Mouse (Mus musculus) intestine, embryonic 15.5 days (tissue): ENCODE results near the gene Wnt3a. TPM values are rescaled to one million over a fixed set of nuclear protein-coding genes. Genes with fewer than 3 reads are reported as not detected.
A peak's percentile ranks its signal among the peaks of the same experiment; 100 is the strongest.

Source experiments
- ATAC-seq: fragments of 200-750 bp; cut with Nextera tagmentation; 2 replicates; pipeline ENCODE4 v1.8.0; 2017; ENCODE audit warnings: moderate TSS enrichment, moderate library complexity
- H3K27ac ChIP-seq: fragments of 300-500 bp; sonication (generic); 2 replicates; pipeline ENCODE4 v1.5.1; 2015; ENCODE audit warnings: mild to moderate bottlenecking, inconsistent platforms
- H3K27me3 ChIP-seq: fragments of 300-500 bp; sonication (generic); replicated peaks from 2 replicates; pipeline ENCODE4 v1.6.1; 2015; ENCODE audit warnings: inconsistent platforms
- H3K36me3 ChIP-seq: fragments of 300-500 bp; sonication (generic); 2 replicates; pipeline ENCODE4 v1.6.1; 2015; ENCODE audit warnings: inconsistent platforms
- H3K4me1 ChIP-seq: fragments of 300-500 bp; sonication (generic); replicated peaks from 2 replicates; pipeline ENCODE4 v1.6.1; 2015; ENCODE audit warnings: inconsistent platforms
- H3K4me2 ChIP-seq: fragments of 300-500 bp; sonication (generic); replicated peaks from 2 replicates; pipeline ENCODE4 v1.6.1; 2015; ENCODE audit warnings: mild to moderate bottlenecking, inconsistent platforms
- H3K4me3 ChIP-seq: fragments of 300-500 bp; sonication (generic); replicated peaks from 2 replicates; pipeline ENCODE4 v1.5.1; 2015; ENCODE audit warnings: inconsistent platforms
- H3K9ac ChIP-seq: fragments of 300-500 bp; sonication (generic); 2 replicates; pipeline ENCODE4 v1.6.1; 2015; ENCODE audit warnings: inconsistent platforms
- H3K9me3 ChIP-seq: fragments of 300-500 bp; sonication (generic); 2 replicates; pipeline ENCODE4 v1.6.1; 2016; ENCODE audit warnings: inconsistent platforms
- WGBS: fragments of 180-500 bp; shearing (Covaris S2); methylation state at CpG from one replicate; pipeline ENCODE4 v1.1.7; 2015; 5-methylcytosine and 5-hydroxymethylcytosine counted together
- polyA plus RNA-seq: library from polyadenylated mRNA; unstranded; fragments of >200 nt; fragmentation: Nextera tagmentation; extraction: Ambion mirVana; gene quantifications from 2 replicates; pipeline ENCODE4 v1.2.1, GENCODE M21; 2015

The Wnt3a gene
- polyA plus RNA-seq, 1 experiment from 2014 or later = not detected

- no peaks in the 10 kb centered on the region for H3K9me3 ChIP-seq
- 77% methylated on average over 3 of the region's 3 CpGs for WGBS
- H3K36me3 ChIP-seq = no peaks in the 10 kb centered on the region
- H3K4me2 ChIP-seq = no peak overlapping the region
- no peaks in the 10 kb centered on the region for H3K27me3 ChIP-seq
- ATAC-seq = no peak
- H3K27ac ChIP-seq = no peak overlapping the region
- H3K4me1 ChIP-seq = peaks cover 5% of the 10 kb centered on the region; the same call in 1 of the 2 replicates
- H3K4me3 ChIP-seq = no peak overlapping the region
- no peak overlapping the region for H3K9ac ChIP-seq
These were observed 32.4 kb upstream of the Wnt3a start for GRCm38 (mm10) chr11:59322988-59323387.

DNA sequence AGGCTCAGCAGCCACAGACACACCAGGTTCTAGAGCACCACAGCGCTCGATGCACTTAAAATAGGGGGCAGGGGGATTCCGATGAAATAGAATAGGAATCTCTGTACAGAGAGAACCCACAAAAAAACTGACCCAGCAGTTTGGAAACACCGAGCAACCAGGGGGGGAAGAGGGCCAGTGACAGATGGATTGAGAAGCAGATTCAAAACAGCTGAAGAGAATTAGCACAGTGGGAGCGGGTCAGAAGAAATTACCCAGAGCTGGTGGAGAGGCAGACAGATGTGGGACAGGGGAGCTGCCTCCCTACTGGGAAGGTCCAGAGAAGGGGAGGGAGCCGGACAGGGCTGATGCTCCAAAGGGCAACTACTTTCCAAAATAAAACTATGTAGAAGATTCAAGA is 26.0 kb upstream of the Wnt3a start:
- Histone ChIP-seq H3K27me3 (0 out of 2 replicates have a peak, but pooled peaks cover 2% of the 10 kb centered on the region), H3K9me3 (no peaks in the 10 kb centered on the region), H3K4me1 (peaks cover 25% of the 10 kb centered on the region), H3K9ac (no peak overlapping the region), H3K27ac (no peak overlapping the region), H3K36me3 (no peaks in the 10 kb centered on the region), H3K4me3 (no peak overlapping the region), H3K4me2 (no peak overlapping the region)
- WGBS = 62% methylated on average over 6 of the region's 6 CpGs
- no peak for ATAC-seq

- no peak for ATAC-seq
- Histone ChIP-seq H3K9me3 (no peaks in the 10 kb centered on the region), H3K4me1 (peaks cover 34% of the 10 kb centered on the region), H3K4me2 (no peak overlapping the region), H3K36me3 (no peaks in the 10 kb centered on the region), H3K9ac (no peak overlapping the region), H3K27me3 (peaks cover 8% of the 10 kb centered on the region; the same call in 1 of the 2 replicates), H3K27ac (0 out of 2 replicates have a peak overlapping the region, but pooled peaks have one; percentile 13), H3K4me3 (no peak overlapping the region)
- 36% methylated on average over 11 of the region's 11 CpGs for WGBS
These were observed 23.4 kb upstream of the Wnt3a start for GRCm38 (mm10) chr11:59313944-59314343.

GRCm38 (mm10) chr11:59313029-59313811 is 22.7 kb upstream of the Wnt3a start:
- WGBS = 56% methylated on average over 17 of the region's 17 CpGs
- Histone ChIP-seq H3K4me3 (no peak overlapping the region), H3K4me1 (peaks cover 40% of the 10 kb centered on the region), H3K27me3 (peaks cover 14% of the 10 kb centered on the region), H3K36me3 (no peaks in the 10 kb centered on the region), H3K4me2 (no peak overlapping the region), H3K27ac (0 out of 2 replicates have a peak overlapping the region, but pooled peaks have one; percentile 13), H3K9me3 (no peaks in the 10 kb centered on the region), H3K9ac (no peak overlapping the region)
- ATAC-seq = no peak

DNA sequence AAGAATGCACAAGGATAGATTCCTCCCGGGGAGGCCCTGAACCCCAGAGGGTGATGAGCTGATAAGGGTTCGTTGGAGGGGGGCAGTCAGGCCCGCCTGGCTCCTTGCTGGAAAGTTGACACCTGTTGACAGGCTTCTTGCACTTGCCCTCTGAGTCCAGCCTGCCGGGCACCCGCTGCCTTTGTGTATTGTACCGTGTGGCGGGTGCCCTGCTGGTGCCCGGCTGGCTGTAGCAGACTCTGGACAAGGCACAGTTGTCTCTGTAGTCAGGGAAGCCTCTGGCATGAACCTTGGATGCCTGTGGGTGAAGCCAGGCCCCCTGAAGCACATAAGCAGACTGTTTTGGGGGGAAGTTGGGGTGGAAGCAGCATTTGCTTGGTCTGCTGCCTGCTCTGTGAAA is 21.9 kb upstream of the Wnt3a start:
- no peak for ATAC-seq
- H3K36me3 ChIP-seq = no peaks in the 10 kb centered on the region
- H3K27me3 ChIP-seq = peaks cover 20% of the 10 kb centered on the region
- H3K27ac ChIP-seq = no peak overlapping the region
- no peak overlapping the region for H3K4me2 ChIP-seq
- no peak overlapping the region for H3K9ac ChIP-seq
- peaks cover 45% of the 10 kb centered on the region for H3K4me1 ChIP-seq
- no peaks in the 10 kb centered on the region for H3K9me3 ChIP-seq
- no peak overlapping the region for H3K4me3 ChIP-seq
- WGBS = 57% methylated on average over 8 of the region's 8 CpGs

- Histone ChIP-seq H3K4me1 (peaks cover 50% of the 10 kb centered on the region), H3K4me3 (no peak overlapping the region), H3K27ac (no peak overlapping the region), H3K36me3 (no peaks in the 10 kb centered on the region), H3K4me2 (no peak overlapping the region), H3K27me3 (peaks cover 24% of the 10 kb centered on the region), H3K9me3 (no peaks in the 10 kb centered on the region), H3K9ac (no peak overlapping the region)
- ATAC-seq = no peak
- WGBS = 55% methylated on average over 6 of the region's 6 CpGs
These were observed 21.5 kb upstream of the Wnt3a start for GRCm38 (mm10) chr11:59312060-59312459.

DNA sequence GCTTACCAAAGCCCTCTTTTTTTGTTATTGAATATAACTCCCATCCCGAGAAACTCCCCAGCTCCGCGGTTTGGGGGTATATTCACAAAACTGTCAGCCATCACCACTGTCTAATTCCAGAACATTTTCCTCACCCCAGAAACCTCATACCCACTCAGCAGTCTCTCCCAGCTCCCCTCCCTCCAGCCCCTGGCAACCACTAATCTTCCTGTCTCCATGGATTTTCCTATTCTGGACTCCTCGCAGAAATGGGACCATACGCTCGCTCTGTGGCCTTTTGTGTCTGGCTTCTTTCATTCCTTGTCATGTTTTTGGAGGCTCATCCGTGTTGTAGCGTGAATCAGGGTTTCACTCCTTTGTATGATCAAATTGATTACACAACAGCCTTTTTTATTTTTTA is 19.4 kb upstream of the Wnt3a start:
- Histone ChIP-seq H3K9me3 (no peaks in the 10 kb centered on the region), H3K27ac (0 out of 2 replicates have a peak overlapping the region, but pooled peaks have one; percentile 56), H3K4me2 (no peak overlapping the region), H3K9ac (no peak overlapping the region), H3K4me3 (no peak overlapping the region), H3K27me3 (peaks cover 44% of the 10 kb centered on the region), H3K4me1 (peaks cover 59% of the 10 kb centered on the region), H3K36me3 (no peaks in the 10 kb centered on the region)
- WGBS = 54% methylated on average over 8 of the region's 8 CpGs
- no peak for ATAC-seq

DNA sequence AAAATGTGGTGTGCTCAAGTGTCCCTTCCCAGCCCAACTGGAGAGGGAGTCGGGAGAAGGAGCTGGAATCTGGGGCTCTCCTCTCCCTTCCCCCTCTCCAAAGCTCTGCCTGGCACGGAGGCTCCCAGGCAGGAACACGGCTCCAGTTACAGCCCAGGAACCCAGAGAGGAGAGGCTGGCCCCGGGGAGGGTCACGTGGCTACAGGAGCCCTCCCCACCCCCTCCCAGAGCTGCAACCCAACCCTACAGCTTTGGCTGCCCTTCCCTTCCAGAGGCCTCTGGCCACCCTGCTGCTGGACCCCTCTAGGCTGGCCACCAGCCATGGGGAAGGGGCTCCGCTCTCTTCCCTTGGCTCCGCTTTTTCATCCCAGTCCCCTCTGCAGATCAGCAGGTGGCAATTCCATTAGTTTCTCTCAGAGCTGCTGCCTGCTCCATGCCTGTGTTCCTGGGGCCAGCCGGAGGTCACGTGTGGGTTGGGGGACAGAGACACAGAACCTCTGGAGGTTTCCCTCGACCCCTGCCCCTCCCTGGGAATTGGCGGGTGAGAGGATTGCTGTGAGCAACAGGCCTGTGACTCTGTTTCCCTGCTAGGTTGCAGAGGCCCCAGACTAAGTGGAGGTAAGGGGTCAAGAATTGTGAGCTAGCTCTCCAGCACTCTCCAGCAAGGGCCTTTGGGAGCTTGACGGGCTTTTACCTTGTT is 18.7 kb upstream of the Wnt3a start:
- Histone ChIP-seq H3K4me3 (no peak overlapping the region), H3K36me3 (no peaks in the 10 kb centered on the region), H3K9me3 (no peaks in the 10 kb centered on the region), H3K27me3 (peaks cover 51% of the 10 kb centered on the region), H3K4me2 (peak overlapping the region; percentile 97), H3K4me1 (peaks cover 55% of the 10 kb centered on the region), H3K27ac (peak overlapping the region; percentile 56; the same call in 1 of the 2 replicates), H3K9ac (peak overlapping the region; percentile 20; the same call in 1 of the 2 replicates)
- ATAC-seq = peak; percentile 19; the same call in 1 of the 2 replicates
- WGBS = 23% methylated on average over 12 of the region's 12 CpGs

DNA sequence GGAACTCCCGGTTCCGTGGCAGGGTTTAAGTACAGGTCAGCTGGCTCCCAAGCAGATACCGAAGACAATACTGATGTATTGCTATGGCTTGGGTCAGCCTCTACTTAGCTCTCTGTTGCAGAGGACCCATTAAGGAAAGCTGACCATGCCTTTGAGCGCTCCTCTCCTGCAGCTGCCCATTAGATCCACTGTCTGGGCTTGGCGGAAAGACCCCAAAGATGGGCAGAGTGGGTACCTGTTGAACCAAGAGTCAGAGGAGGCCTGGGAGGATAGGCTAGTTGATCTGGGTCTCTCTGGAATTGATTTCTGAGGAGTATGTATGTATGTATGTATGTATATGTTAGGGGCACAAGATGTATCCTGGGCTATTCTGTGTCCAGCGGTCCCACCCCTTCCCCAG is 18.1 kb upstream of the Wnt3a start:
- ATAC-seq = no peak
- Histone ChIP-seq H3K4me3 (no peak overlapping the region), H3K9me3 (no peaks in the 10 kb centered on the region), H3K36me3 (no peaks in the 10 kb centered on the region), H3K27ac (peak overlapping the region; percentile 10; the same call in 1 of the 2 replicates), H3K4me1 (peaks cover 50% of the 10 kb centered on the region), H3K27me3 (peaks cover 56% of the 10 kb centered on the region), H3K9ac (no peak overlapping the region), H3K4me2 (peak overlapping the region; percentile 97)
- WGBS = 50% methylated on average over 6 of the region's 6 CpGs

- WGBS = 33% methylated on average over 12 of the region's 12 CpGs
- peaks cover 56% of the 10 kb centered on the region for H3K27me3 ChIP-seq
- H3K9ac ChIP-seq = no peak overlapping the region
- no peaks in the 10 kb centered on the region for H3K36me3 ChIP-seq
- H3K4me3 ChIP-seq = peak overlapping the region; percentile 18
- 0 out of 2 replicates have a peak overlapping the region, but pooled peaks have one; percentile 9 for H3K27ac ChIP-seq
- ATAC-seq = peak; percentile 14; the same call in 1 of the 2 replicates
- H3K9me3 ChIP-seq = no peaks in the 10 kb centered on the region
- H3K4me1 ChIP-seq = peaks cover 46% of the 10 kb centered on the region
- peak overlapping the region; percentile 97 for H3K4me2 ChIP-seq
These were observed 17.6 kb upstream of the Wnt3a start for GRCm38 (mm10) chr11:59308164-59308542.

DNA sequence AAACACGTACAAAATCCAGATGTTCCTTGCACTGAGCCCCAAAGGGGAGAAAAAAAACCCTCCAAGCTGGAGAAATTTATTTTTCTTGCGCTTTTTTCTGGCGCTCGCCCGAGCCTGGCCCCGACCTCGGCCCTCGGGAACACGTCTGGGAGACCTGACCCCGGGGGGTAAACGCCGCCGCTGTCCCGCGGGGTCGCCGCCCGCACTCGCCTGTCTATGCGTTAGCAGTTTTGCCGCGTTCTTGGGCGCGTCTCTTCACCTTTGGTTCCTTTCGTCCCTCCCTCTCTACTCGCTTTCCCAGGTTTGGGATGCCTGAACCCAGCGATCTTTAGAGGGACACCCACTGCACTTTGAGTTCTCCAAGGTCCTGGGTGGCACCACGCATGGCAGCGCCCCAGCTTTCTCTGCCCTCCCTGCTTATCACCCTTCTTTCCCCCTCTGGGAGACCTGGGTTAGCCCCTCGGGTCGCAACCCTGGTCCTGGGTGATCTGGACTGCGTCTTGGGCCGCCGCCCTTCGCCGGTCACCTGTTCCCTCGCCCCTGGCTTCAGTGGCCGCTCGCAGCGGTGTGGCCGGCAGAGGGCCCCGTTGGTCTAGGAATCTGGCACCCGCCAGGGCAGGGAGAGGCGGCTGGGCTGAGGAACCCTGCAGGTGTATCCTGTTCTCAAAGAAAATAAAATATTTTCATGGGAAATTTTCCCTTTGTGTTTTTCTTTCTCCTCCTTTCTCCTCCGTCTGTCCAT is 17.0 kb upstream of the Wnt3a start:
- H3K36me3 ChIP-seq = no peaks in the 10 kb centered on the region
- peak overlapping the region; percentile 70 for H3K9ac ChIP-seq
- H3K27me3 ChIP-seq = peaks cover 56% of the 10 kb centered on the region
- ATAC-seq = peak; percentile 73
- no peaks in the 10 kb centered on the region for H3K9me3 ChIP-seq
- no peak overlapping the region for H3K27ac ChIP-seq
- H3K4me1 ChIP-seq = peaks cover 41% of the 10 kb centered on the region
- peak overlapping the region; percentile 97 for H3K4me2 ChIP-seq
- WGBS = 1% methylated on average over 45 of the region's 45 CpGs
- H3K4me3 ChIP-seq = peak overlapping the region; percentile 71
